Mouse (Mus musculus): ENCODE data around the gene Supt20.

The Supt20 gene

DNA sequence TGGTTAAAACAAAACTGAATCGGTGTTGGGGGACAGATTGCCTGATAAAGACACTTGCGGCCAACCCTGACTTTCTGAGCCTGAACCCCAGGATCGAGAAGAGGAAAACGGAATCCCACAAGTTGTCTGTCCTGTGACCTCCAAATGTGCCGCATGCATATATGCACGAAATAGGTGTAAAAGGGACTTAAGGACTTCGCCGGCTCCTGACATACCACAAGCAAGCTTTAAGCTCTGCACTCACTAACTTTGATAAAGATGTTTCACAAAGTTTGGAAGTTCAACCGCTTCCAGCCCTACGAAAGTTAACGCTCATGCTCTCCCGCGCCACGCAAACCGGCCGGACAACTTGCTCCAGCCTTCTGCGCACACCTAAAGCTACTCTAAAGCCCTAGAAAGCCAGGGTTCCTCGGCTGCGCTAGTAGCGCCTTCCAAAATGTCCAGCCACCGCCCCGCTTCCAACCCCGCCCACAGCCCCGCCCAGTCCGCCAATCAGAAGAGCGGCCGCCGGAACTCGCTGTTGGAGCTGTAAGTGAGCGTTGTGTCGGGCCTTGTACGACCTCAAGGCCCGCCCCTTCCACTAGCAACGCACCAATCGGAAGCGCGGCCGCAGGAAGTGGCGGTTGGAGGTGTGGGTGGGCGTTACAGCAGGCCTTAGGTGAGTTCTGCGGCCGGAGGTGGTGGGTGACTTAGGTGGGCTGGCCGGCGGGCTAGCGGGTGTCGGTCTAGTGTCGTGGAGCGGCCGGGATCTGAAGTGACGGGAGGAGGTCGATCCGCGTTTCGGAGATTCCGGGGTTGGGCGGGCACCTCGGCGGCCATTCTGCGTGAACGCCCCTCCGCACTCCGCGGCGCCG lies at the start of gene Supt20:
Supt20 (plus strand) TSS at position 606 of the 854 bp plus-strand sequence.
- DNase-seq (ENCODE audit: low spot score) = peak; percentile 89

DNA sequence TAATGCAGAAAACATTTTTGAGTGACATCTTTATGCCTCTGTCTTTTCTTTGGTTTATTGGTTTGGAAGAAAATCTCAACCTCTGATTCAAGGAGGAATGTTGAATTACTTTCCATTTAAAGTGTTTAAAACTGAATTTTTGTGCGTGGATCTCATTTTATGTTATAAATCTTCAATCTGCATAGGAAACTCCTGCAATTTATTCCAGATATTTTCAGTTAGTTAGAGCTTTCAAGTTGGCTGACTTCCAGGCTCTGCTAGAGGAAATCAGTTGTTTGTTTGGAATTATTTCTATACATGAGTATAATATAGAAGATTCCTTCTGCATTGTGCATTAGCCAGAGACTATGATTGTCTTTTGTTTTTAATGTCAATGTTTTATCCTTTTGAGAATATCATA lies 49.8 kb upstream of the Supt20 start:
- DNase-seq (ENCODE audit: low spot score) = no peak

DNA sequence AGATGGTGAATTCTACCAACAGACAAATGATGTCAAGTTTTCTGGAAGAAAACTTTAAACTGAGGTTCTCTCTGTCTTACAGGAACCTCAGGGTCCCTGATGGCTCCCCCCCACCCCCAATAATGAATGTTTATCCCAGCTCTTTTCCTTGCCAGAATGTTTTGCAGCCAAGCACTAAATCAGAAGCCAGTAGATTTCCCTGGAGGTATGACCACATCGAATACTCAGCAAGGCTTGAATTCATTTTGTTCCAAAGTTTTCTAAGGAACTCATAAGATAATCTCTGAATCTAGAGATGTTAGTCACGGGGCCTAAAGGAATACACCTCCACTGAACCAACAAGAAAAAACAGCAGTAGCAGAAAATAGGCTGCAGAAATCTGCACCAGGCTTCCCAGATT lies 45.0 kb upstream of the Supt20 start:
- no peak for DNase-seq (ENCODE audit: low spot score)

GRCm38 (mm10) chr3:54651576-54651975 lies 41.0 kb upstream of the Supt20 start:
- DNase-seq (ENCODE audit: low spot score) = no peak

DNA sequence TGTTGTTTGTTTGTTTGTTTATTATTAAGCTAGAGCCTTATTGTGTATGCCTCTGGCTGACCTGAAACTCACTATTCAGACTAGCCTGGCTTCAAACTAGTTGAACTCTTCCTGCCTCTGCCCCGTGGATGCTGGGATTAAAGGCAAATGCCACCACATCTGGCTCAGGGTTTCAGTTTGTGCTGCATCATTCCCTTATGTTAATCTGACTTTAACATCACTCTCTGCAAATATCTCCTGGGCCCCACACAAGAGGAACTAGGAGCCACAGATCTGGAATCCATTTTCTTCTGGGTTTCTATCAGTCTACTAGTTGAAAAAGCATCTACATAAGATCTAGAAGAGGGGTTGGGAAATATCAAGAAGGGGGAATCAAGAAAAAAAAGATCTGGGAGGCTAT lies 38.4 kb upstream of the Supt20 start:
- DNase-seq (ENCODE audit: low spot score) = no peak

GRCm38 (mm10) chr3:54657090-54657489 lies 35.5 kb upstream of the Supt20 start:
- no peak for DNase-seq (ENCODE audit: low spot score)

DNA sequence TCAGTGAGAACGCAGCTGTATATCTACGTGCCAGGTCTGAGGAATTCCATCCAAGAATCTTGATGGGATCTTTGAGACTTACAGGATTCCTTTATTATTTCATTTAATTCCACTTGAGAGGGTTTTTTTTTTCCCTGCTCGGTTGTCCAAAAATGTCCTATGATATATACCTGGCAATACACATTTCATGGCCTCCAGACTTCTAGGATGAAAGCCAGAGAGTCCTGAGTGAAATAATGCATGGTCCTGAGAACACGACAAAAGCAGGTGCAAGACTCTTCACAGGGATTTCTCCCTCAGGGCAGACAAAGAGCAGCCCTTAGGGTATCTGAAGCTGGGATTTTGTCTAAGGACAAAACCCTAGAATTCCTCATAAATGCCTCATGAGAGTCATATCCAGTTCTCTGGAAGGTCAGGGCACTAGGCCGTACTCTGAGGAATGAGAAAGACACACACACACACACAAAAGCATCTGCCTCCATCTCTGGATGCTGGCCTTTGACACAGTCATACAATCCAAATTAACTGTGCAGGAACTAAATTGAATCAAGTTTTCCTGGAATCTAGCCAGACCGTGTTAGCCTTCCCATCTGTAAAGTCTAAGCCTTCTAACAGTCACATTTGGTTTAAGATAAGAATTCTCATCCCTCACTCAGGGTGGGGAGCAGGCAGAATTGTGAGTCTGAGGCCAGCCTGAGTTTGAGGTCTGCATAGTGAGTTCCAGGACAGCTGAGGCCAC lies 34.5 kb upstream of the Supt20 start:
- no peak for DNase-seq (ENCODE audit: low spot score)

- DNase-seq (ENCODE audit: low spot score) = no peak
Observed at GRCm38 (mm10) chr3:54659736-54660135, 32.9 kb upstream of the Supt20 start.

DNA sequence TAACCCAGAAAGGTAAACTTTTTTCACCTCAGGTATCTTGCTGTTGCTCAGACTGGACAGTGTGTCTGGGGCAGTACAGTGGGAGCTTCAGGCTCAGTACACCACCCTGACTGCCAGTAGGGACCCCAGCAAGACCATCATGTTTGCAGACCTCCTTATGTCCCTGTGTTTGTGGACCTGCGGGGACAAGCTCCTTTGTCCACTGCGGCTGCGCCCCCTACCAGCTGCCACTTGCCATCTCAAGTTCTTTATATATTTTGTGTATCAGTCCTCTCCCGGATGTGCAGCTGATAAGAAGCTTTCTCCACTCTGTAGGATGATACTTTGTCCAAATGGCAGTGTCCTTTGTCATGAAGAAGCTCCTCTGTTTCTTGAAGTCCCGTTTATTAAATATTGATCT lies 30.2 kb upstream of the Supt20 start:
- DNase-seq (ENCODE audit: low spot score) = no peak

GRCm38 (mm10) chr3:54668141-54668540 lies 24.5 kb upstream of the Supt20 start:
- DNase-seq (ENCODE audit: low spot score) = no peak

- DNase-seq (ENCODE audit: low spot score) = no peak
Observed at GRCm38 (mm10) chr3:54668722-54669121, 23.9 kb upstream of the Supt20 start.

DNA sequence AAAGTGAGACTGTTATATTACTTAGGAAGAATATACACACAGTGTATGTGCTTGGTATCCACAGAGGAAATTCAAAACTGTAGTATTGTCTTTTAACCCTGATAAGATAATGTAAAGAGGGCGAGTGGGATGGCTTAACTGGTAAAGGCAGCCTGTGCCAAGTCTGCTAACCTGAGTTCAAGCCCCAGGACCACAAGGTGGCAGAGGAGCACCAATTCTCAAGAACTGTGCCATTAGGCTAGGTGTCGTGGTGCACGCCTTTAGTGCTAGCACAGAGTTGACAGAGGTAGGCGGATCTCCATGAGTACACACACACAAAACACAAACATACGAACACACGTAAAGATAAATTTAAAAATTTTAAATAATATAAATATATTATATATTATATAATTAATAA lies 23.0 kb upstream of the Supt20 start:
- DNase-seq (ENCODE audit: low spot score) = no peak

GRCm38 (mm10) chr3:54672111-54672510 lies 20.5 kb upstream of the Supt20 start:
- DNase-seq (ENCODE audit: low spot score) = no peak

GRCm38 (mm10) chr3:54672557-54673529 lies 19.8 kb upstream of the Supt20 start:
- DNase-seq (ENCODE audit: low spot score) = no peak

GRCm38 (mm10) chr3:54676818-54677217 lies 15.8 kb upstream of the Supt20 start:
- no peak for DNase-seq (ENCODE audit: low spot score)

GRCm38 (mm10) chr3:54681310-54682204 lies 11.1 kb upstream of the Supt20 start:
- no peak for DNase-seq (ENCODE audit: low spot score)

DNA sequence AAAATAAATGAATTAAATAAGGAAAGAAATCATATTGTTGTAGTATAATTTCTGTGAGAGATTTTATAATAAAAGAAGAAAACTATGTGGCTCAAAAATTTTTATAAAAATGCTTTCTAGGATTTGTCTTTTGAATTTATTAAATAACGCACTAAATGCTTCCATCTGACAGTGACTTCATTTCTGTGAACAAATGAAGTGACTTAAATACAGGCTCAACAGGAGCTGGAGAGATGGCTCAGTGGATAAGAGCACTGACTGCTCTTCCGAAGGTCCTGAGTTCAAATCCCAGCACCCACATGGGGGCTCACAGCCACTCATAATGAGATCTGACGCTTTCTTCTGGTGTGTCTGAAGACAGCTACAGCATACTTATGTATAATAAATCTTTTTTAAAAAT lies 7.4 kb upstream of the Supt20 start:
- DNase-seq (ENCODE audit: low spot score) = no peak

DNA sequence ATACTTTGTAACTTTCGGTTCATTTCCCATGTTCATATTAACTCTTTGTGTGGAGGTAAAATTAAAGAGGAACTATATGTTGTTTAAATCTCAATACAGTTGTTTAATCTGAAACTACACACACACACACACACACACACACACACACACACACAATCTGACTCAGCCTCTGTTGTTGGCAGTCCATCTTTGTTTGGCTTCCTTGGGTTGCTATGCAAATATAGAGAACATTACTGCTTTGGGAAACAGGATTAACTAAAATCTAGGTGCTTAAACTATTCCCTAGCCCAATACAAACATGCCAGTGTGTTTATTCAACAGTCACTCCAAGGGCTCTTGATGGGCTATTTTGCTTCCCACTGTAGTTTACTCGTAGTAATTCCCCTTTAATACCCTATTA lies 5.4 kb upstream of the Supt20 start:
- DNase-seq (ENCODE audit: low spot score) = no peak

DNA sequence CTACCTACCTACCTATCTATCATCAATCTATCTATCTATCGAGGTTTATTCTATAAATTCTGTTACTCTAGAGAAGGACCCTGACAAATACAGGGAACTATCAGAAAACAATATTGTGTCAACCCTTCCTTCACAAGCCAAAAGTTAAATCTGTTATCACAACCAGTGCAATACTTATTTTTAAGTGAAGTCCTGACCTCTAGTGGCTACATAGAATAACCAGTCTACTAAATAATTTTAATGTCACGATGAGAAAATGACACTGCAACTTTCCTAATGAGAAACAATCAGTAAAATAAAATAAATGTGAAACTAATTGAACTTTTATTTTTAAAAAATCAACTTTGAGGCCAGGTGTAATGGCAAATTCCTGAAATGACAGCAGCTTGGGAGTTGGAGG lies 3.5 kb upstream of the Supt20 start:
- no peak for DNase-seq (ENCODE audit: low spot score)

DNA sequence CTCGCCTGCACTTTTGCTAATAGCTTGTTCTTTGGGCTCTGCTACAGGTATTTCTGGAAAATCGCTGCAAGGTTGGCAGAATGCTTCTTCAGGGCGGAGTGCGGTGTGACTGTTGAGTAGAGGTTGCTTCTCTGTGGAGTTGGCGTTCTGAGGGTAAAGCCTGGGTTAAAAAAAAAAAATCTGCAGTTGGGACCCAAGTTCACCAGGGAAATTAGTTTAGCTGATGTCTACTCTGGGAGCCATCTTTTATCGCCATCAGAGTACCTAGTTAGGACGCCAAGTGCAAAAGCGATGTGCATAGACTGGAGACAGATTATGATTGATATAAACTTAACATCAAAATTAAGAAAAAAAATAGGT lies 429 bp downstream of the Supt20 start:
- DNase-seq (ENCODE audit: low spot score) = no peak

DNA sequence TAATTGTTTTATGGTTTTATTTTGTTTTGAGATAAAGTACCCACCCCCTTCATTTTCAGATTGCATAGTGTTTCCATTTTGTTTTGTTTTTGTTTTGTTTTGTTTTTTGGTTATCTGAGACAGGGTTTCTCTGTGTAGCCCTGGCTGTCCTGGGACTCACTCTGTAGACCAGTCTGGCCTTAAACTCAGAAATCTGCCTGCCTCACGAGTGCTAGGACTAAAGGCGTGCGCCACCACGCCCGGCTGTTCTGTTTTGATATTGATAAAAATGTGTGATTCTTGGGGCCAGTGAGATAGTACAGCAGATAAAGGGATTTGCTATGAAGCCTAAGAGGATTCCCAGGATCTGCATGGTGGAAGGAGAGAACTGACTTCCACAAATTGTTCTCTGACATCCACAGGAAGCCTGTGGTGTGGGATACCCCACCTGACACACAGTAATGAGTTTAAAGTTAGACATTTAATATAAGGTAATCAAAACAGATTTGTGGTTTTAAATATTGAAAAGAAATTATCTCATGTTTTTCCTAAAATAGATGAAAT lies 7.2 kb downstream of the Supt20 start:
- no peak for DNase-seq (ENCODE audit: low spot score)

Measured in ovary, adult 18-20 months (tissue).